Mouse (Mus musculus): ENCODE measurements around the gene Gabarapl1.
"Not testable (repeated sequence)": the region's sequence is repeated elsewhere in the genome, so short reads cannot be mapped to it uniquely, and the experiment has no call there.

The Gabarapl1 gene

DNA sequence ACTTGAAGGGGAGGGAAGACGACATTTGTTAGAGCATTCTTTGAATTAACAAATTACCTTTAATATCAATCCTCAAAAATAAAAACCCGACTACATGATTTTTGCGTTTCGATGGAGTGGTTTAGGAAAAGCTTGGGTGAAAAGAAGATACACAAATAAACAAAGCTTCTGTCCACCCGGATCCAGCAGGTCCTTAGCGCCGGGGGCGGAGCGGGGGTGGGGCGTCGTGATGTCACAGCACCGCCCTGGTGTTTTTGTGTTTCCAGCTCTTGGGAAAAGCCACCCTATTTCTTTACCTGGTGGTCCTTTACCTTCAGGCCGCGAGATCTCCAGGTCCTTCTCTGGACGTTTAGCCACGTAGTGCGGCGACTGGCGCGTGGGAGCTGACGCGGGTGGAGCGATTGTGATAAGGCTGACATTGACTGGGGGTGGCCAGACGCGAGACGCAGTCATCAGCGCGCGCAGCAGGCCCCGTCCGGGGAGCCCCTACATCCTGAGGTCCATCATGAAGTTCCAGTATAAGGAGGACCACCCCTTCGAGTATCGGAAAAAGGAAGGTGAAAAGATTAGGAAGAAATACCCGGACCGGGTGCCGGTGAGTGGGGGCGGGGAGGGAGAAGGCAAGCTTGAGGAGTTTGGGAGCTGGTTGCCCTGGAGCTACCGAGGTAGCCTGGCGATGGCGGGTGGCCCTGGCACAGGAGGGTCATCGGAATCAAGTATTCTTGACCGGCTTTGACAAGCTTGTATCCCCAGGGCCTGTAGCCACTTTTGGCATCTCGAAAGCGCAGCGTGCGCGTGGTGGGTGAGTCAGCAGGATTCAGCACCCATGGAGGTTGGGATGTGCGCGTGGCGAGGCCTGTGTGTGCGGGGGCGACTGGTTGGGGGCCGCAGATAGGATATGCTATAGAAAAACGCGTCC is at the start of gene Gabarapl1:
Gene Gabarapl1 (plus strand): TSS at position 219 of the 919 bp plus-strand sequence.
- peak; percentile 85 for DNase-seq (ENCODE audit: low read depth, low spot score)

DNA sequence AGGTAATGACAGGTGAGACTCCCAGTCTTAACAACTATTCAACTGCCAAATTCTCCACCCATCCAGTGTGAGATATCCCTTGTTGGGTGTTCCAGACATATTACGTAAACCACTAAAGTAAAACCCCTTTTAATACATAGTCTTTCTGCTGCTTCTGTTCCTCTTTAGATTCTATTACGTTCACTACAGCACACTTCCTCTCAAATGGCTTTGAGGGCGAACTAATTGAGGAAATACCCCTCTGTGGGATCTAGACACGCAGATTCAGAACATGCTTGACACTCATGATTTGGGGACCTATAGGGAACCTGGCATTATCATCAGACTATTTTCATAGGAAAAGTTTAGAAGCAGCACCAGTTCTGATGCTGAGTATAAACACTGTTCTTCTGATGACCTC is 38.0 kb upstream of the Gabarapl1 start:
- no peak for DNase-seq (ENCODE audit: low read depth, low spot score)

- DNase-seq (ENCODE audit: low read depth, low spot score) = no peak
Measured at GRCm38 (mm10) chr6:129497345-129498218, 35.4 kb upstream of the Gabarapl1 start.

DNA sequence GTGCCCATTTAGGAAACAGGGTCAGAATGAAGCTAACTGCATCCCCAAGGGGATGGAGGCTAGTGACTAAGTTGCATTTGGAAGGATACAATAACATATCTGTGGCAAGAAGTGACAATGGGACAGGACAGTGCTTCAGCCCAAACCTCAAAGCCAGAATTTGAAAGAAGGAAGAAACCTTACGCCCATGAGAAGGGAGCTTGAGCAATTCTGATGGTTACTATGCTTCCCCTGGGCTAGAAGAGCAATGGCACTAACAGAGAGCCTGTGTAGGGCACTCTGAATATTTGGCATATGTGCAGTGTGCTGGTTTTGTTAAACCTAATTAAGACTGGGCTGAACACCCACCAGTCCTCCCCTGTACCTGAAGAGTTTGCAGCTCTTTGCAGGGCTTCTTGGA is 33.4 kb upstream of the Gabarapl1 start:
- not testable (repeated sequence) for DNase-seq (ENCODE audit: low read depth, low spot score)

DNA sequence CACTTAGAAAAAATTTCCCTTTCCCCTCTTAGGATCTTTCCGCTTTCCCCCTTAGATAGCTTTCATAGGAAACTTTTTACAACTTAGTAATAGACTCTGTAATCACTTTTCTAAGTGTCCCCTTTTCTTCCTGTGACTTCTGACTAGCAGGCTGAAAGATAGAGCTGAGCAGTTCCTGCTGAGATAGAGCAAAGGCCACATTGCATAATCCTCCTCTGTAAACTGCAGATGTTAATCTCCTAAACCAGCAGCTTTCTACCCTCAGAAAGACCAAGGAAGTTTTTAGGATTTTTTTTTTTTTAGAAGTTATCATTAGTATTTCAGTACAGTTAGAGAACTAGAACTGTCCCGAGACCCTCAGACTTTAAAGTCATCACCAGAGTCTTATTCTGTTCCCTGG is 29.5 kb upstream of the Gabarapl1 start:
- DNase-seq (ENCODE audit: low read depth, low spot score) = no peak

DNA sequence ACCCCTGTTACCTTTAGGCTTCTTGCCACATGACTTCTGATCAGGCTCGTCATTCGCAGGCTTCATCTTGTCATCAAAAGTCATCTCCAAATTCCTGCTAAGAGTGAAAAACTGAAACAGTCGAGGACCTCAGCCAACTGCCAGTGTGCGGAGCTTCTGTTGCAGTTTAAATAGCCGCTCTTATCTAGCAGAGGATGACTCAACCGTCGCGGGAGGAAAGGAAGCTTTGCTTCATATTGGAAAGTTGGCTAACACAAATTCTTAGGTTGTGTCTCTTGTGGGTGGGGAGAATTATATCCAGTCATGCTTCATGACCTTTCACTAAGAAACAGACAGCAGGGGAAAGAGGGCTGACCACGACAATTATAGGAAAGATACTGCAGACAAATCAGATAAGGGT is 25.9 kb upstream of the Gabarapl1 start, which contains the start of gene Olr1:
Gene Olr1 (minus strand): TSS at position 142 of the 400 bp plus-strand sequence.
- no peak for DNase-seq (ENCODE audit: low read depth, low spot score)

DNA sequence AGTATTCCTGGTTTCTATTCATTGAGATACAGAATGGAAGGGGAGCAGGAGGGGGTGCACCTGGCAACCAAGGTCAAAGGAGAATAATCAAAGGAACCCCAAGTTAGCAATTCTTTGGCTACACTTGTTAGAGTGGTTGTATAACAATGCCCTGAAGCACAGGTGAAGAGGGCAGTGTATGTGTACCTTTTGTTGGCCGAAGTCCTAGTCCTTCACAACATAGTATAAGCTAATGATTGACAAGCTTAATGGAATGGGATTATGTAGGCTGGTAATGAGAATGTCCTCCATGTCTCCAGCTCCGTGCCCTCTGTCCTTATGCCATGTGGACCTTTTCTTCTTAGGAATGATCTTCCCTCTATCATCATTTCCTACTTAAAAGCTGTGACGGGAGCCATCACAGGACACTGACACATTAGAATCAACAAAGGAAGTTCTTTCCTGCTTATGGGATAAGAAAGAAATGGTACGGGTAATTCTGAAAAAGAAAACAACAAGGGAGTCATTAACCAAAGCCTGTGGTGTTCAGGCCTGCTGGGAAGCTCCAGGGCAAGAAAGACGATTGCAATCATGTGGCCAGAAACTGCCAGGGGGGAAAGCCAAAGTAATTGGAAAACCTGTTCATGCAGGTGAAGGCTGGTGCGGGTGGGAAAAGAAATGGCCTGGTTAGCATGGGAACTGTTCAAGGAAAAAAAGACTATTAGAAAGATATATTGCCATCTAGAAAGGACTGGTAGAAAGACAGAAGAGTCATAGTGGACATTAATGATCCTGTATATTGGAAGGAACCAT is 22.6 kb upstream of the Gabarapl1 start:
- no peak for DNase-seq (ENCODE audit: low read depth, low spot score)

GRCm38 (mm10) chr6:129512367-129512766 is 20.6 kb upstream of the Gabarapl1 start, which contains the start of gene Tmem52b:
Gene Tmem52b, plus strand, starts transcription at chr6:129512555.
- no peak for DNase-seq (ENCODE audit: low read depth, low spot score)

DNA sequence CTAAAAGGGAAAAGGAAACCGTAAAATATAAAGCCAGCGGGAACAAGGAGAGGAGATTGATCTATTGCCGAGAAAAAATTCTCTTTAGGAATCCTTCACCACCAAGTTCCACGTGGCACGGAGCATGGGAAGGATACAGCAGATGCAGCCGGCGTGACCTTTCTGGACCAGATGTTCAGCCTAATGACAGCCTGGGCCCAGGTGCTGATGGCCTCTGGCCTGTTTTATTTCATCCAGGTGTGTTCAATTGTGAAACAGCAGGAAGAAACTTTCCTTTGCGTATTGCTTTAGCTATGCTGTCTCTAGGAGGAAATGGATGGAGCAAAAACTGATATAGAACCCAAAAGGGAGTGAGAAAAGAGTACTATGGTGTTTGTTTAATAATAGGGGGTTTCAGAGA is 20.1 kb upstream of the Gabarapl1 start:
- DNase-seq (ENCODE audit: low read depth, low spot score) = no peak

GRCm38 (mm10) chr6:129513409-129513808 is 19.6 kb upstream of the Gabarapl1 start:
- no peak for DNase-seq (ENCODE audit: low read depth, low spot score)

GRCm38 (mm10) chr6:129514376-129514775 is 18.6 kb upstream of the Gabarapl1 start:
- DNase-seq (ENCODE audit: low read depth, low spot score) = no peak

- no peak for DNase-seq (ENCODE audit: low read depth, low spot score)
Measured at GRCm38 (mm10) chr6:129515068-129515467, 17.9 kb upstream of the Gabarapl1 start.

- DNase-seq (ENCODE audit: low read depth, low spot score) = no peak
Measured at GRCm38 (mm10) chr6:129516388-129516787, 16.6 kb upstream of the Gabarapl1 start.

GRCm38 (mm10) chr6:129517752-129518408 is 15.1 kb upstream of the Gabarapl1 start:
- DNase-seq (ENCODE audit: low read depth, low spot score) = peak; percentile 35

- DNase-seq (ENCODE audit: low read depth, low spot score) = no peak
Measured at GRCm38 (mm10) chr6:129526069-129526468, 6.9 kb upstream of the Gabarapl1 start.

DNA sequence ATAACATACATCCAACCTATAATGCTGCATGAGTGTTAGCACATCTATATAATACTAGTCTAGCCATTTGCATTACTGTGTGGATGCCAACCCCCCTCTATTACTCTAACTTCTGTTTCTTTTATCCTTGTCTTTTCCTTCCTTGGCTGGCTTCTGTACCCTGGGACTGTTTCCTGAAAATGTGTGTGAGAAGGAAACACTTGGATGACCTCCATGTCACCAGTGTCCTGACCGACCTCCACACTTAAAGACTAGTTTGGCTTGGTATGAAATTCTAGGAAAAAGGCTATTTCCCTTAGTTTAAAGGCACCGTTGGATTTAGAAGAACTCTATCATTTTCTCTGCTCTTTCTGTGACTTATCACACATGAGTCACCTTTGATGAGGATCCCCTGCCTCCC is 5.5 kb upstream of the Gabarapl1 start:
- DNase-seq (ENCODE audit: low read depth, low spot score) = no peak

GRCm38 (mm10) chr6:129529605-129530004 is 3.4 kb upstream of the Gabarapl1 start:
- DNase-seq (ENCODE audit: low read depth, low spot score) = no peak

GRCm38 (mm10) chr6:129530261-129530660 is 2.7 kb upstream of the Gabarapl1 start:
- no peak for DNase-seq (ENCODE audit: low read depth, low spot score)

DNA sequence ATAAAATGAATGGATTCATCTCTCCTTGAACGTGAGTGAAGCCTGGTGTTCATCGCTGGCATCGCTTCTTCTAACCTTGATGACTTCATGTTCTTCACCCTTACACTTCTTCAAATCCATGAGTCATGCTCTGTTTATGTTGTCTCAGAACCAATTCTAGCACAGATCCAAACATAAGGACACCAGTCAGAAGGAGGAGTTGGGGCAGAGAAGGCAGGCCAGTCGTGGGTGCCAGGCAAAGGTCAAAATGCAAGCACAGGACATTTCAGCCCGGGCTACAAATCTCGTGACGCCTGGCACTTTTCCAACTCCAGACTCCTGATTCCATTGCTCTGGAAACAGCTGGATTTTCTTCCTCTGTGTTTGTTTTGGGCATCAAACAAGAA is 411 bp upstream of the Gabarapl1 start:
- DNase-seq (ENCODE audit: low read depth, low spot score) = peak; percentile 72

GRCm38 (mm10) chr6:129534057-129534456 is 1.1 kb downstream of the Gabarapl1 start:
- DNase-seq (ENCODE audit: low read depth, low spot score) = no peak
